Mouse (Mus musculus) embryonic stem cell, embryonic (primary cell): Measurements from ENCODE around the gene Nt5c1a.

Source experiments
- CTCF ChIA-PET, 4 experiments: fragments of 300-600 bp in 2 of 4; fragments of 350-600 bp in 2 of 4; sonication (Branson Sonifier 250); formaldehyde crosslinking; loops; one replicate each; lab custom pipeline; 2022; ENCODE audit warnings: inconsistent platforms in 2 of 4; lab: Charles Lee
- POLR2A ChIA-PET, 4 experiments: fragments of 300-600 bp in 2 of 4; fragments of 350-600 bp in 2 of 4; sonication (Branson Sonifier 250); formaldehyde crosslinking; loops; one replicate each; lab custom pipeline; 2022; ENCODE audit warnings: antibody characterized with exemption in 4 of 4, inconsistent platforms in 1 of 4; lab: Charles Lee

The Nt5c1a gene

DNA sequence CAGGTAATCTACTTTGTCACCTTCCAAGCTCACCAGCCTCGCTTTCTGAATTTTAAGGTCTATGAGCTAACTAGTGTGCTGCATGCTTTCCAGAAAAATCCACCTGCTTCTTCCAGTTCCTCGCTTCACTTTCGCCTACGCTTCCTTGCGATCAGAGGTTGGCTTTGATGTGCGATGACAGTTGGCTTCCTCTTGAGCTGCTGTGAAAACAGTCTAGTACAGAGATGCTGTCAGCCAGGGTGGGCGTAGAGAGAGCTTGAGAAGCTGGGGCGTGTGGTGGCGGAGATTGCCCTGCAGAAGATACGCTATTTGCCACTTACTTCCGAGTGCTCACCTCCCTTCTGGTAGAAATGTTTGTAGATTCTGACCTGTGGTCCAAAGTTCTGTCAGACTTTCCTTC lies 9.0 kb upstream of the Nt5c1a start:
- POLR2A ChIA-PET, result interaction anchor here in 2 of 4 experiments (0.6 to 1.8 kb wide), 5 partner anchors 7 to 95 kb away, joined by 3 to 5 read pairs (median 3); no protein-coding TSS in a partner anchor
- CTCF ChIA-PET, result interaction anchor here in 1 of 4 experiments (0.7 kb wide), 1 partner anchor 20 kb away, joined by 3 read pairs; no protein-coding TSS in a partner anchor

DNA sequence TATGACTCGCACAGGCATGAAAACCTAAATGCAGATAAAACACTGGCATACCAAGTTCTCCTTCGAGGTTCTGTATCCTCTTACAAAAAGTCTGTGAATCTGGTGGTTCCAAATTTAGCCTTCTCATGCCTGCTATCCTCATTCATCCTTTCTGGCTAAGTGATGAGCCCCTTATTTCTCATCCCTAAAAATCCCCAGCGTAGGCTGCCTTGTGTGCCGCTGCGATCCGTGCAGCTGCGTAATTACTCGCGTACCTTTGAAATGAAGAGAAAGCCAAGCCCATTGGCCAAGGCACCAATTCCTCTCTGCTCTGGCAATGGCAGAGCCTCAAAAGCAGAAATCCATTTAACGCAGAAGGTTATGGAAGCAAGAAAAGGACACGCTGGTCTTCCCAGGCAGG lies 7.5 kb upstream of the Nt5c1a start:
- POLR2A ChIA-PET, result interaction anchor here in 2 of 4 experiments (0.5 to 1.0 kb wide), 2 partner anchors 54 to 84 kb away, joined by 3 to 5 read pairs; partner anchors contain the start of gene Ppie (in 1 of the 2)

DNA sequence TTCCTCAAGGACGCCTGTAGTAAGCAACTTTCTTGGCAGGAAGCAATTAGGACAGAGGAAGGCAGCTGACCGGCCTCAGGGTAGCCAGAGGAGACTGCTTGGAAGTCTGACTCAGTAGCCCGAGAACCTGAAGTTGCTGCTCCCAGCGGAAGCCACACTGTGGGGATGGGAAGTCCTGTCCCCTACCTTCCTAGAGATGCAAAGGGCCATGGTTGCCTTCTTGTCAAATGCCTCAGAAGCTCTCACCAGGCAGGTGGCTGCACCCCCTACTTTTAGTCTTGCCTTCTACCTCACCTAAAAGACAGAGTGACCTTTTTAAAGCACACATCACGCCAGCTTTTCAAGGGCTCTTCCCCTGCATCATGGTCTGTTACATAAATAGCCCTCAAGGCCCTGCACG lies 4.6 kb upstream of the Nt5c1a start:
- ChIA-PET POLR2A (interaction anchor here in 2 of 4 experiments (0.6 to 1.0 kb wide), 3 partner anchors 14 to 57 kb away, joined by 3 read pairs; partner anchors contain the start of genes Heyl (in 1 of the 2), Hpcal4 (in 1 of the 2) and Ppie (in 1 of the 2)), CTCF (interaction anchor here in 1 of 4 experiments (1.0 kb wide), 1 partner anchor 23 kb away, joined by 12 read pairs; no protein-coding TSS in a partner anchor)

More for the DNA sequence above, 7.5 kb upstream of the Nt5c1a start:
- CTCF ChIA-PET, result interaction anchor here in 1 of 4 experiments (1.2 kb wide), 1 partner anchor 23 kb away, joined by 3 read pairs; no protein-coding TSS in a partner anchor

DNA sequence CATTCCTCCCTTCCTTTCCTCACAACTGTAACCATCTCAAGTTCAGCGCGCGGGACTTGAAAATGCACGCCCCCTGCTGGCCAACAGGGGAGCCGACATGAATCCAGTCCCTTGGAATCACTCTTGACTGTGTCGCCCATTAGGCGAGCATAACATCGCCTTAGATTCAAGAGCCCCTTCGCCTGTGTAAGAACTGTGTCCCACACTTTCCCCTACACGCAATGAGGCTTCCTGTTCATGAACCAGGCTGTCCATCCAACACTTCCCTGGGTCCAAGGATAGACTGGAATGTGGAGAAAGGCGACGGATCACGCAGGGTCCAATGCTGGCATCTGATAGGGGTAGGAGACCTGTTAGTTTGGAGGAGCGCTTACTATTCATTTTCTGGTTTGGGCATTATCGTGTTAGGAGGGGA lies 526 bp upstream of the Nt5c1a start:
- POLR2A ChIA-PET, result interaction anchor here in 1 of 4 experiments (1.0 kb wide), 1 partner anchor 19 kb away, joined by 3 read pairs; no protein-coding TSS in a partner anchor
- CTCF ChIA-PET, result interaction anchor here in 3 of 4 experiments (0.6 to 3.8 kb wide), 11 partner anchors 11 to 689 kb away, joined by 3 to 21 read pairs (median 4); no protein-coding TSS in a partner anchor

DNA sequence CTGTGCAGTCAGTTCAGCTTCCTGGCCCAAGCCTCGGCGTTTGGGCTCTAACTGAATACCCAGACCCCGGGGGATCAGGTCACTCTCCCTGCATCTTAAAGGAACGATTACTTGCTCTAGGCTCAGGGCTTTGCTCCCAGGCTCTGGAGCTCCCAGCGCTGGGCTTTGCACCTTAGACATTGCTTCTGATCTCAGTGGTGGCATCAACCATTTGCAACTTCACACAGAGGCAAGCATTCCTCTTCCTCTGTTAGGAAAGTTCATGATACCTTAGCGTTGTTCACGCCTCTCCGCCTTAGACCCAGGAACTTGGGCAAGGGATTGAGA lies 753 bp downstream of the Nt5c1a start:
- POLR2A ChIA-PET, result interaction anchor here in 3 of 4 experiments (0.6 to 1.5 kb wide), 6 partner anchors 9 to 591 kb away, joined by 3 to 6 read pairs (median 5); partner anchors contain the start of gene Ppie (in 2 of the 3)
- CTCF ChIA-PET, result interaction anchor here in 3 of 4 experiments (0.6 to 3.8 kb wide), 14 partner anchors 9 to 875 kb away, joined by 3 to 21 read pairs (median 5); no protein-coding TSS in a partner anchor

DNA sequence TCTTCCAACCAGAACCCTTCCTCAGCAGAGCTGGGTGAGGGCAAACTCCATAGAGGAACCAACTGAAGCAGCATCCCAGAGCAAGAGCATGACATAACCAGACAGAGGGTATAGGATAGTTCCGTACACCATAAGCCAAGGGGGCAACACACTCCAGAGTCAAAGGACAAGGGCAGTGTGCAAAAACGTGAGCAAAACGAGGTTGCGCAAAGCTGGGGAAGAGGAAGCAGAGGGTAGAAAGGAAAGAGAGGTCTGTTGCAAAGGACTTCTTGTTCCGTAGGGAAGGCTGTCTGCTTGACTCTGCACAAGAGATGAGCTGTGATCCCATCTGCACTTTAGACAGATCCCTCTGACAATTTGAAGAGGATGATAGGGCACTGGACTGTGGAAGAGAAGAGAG lies 6.0 kb downstream of the Nt5c1a start:
- POLR2A ChIA-PET, result interaction anchor here in 1 of 4 experiments (0.8 to 1.4 kb wide), 4 partner anchors 12 to 45 kb away, joined by 3 to 5 read pairs (median 3); no protein-coding TSS in a partner anchor
- CTCF ChIA-PET, result interaction anchor here in 1 of 4 experiments (0.7 to 1.1 kb wide), 2 partner anchors 10 to 48 kb away, joined by 3 to 4 read pairs; no protein-coding TSS in a partner anchor

DNA sequence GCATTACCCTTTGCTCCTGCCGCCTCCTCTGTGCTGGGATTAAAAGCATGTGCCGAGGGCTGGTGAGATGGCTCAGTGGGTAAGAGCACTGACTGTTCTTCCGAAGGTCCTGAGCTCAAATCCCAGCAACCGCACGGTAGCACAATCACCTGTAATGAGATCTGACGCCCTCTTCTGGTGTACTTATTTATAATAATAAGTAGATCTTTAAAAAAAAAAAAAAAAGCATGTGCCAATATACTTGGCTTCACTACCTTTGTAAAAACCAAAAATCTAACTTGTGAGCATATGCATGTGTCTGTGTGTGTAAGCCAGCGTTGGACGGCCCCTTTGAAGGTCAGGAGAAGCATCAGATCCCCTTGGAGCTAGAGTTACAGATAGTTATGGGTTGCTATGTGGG lies 9.7 kb downstream of the Nt5c1a start:
- ChIA-PET POLR2A (interaction anchor here in 2 of 4 experiments (0.6 to 2.1 kb wide), 2 partner anchors 9 to 41 kb away, joined by 3 to 8 read pairs; no protein-coding TSS in a partner anchor), CTCF (interaction anchor here (0.5 to 2.5 kb wide), 22 partner anchors 8 to 202 kb away, joined by 3 to 22 read pairs (median 4); partner anchors contain the start of genes Nt5c1a (in 2 of the 4), Bmp8b (in 1 of the 4) and Heyl (in 1 of the 4))

DNA sequence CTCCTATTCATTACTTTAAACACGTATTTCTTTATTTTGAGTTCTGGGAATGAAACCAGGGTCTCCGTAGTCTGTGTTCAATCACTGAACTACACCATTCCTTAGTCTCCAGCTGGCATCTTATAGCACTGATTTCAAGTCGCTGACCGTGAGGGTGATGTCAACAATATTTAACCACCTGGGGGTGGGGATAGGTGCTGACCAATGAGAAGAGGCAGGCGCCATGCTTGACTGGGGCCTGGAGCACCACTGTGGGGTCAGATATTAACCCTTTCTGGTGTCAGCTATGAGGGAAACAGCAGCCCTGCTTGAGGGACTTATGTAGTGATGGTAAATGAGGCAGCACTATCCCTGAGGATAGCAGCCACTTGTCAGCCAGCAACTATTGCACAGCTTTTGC lies 10.1 kb downstream of the Nt5c1a start:
- CTCF ChIA-PET, result interaction anchor here (0.7 to 2.5 kb wide), 14 partner anchors 9 to 107 kb away, joined by 3 to 22 read pairs (median 4); partner anchors contain the start of genes Nt5c1a (in 2 of the 4), Bmp8b (in 1 of the 4) and Heyl (in 1 of the 4)
- POLR2A ChIA-PET, result interaction anchor here in 1 of 4 experiments (1.1 to 2.1 kb wide), 2 partner anchors 9 to 12 kb away, joined by 3 to 8 read pairs; no protein-coding TSS in a partner anchor

DNA sequence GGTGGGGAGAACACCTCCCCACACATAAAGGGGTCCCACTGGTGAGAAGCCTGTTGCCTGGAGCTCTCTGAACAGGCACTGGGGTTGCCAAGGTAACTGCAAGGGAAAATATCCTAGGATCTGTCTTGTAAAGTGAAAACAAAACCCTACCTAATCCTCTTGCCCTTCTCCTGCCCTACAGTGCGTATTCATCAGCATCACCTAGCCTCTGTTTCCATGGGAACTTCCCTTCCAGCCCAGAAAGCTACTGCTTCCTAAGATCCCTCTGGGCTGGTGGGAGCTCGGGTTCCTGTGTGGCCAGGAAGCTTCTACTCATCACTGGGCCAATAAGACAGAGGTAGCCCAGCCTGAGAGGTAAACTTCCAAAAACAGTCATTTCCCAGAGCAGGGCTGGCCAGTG lies 11.0 kb downstream of the Nt5c1a start:
- ChIA-PET POLR2A (interaction anchor here in 2 of 4 experiments (0.5 to 2.1 kb wide), 4 partner anchors 8 to 13 kb away, joined by 3 to 8 read pairs (median 4); no protein-coding TSS in a partner anchor), CTCF (interaction anchor here in 2 of 4 experiments (1.0 to 2.5 kb wide), 4 partner anchors 8 to 57 kb away, joined by 3 to 9 read pairs (median 6); no protein-coding TSS in a partner anchor)

DNA sequence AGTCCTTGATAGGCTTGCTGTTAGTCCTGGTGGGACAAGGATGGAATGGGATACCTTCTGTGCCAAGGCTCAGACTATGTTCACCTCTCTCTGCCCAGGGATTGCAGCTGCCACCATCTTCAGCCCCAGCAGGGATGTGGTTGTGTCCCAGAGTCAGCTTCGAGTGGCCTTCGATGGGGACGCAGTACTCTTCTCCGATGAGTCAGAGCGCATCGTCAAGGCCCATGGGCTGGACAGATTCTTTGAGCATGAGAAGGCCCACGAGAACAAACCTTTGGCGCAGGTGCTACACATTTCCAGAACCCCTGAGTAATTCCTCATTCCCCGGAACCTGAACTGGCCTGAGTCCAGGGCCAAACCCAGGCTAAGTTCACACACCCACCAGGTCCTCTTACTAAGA lies 12.7 kb downstream of the Nt5c1a start:
- ChIA-PET POLR2A (no interaction called here), CTCF (interaction anchor here in 2 of 4 experiments (1.0 to 1.4 kb wide), 2 partner anchors 9 to 178 kb away, joined by 3 to 6 read pairs; no protein-coding TSS in a partner anchor)

DNA sequence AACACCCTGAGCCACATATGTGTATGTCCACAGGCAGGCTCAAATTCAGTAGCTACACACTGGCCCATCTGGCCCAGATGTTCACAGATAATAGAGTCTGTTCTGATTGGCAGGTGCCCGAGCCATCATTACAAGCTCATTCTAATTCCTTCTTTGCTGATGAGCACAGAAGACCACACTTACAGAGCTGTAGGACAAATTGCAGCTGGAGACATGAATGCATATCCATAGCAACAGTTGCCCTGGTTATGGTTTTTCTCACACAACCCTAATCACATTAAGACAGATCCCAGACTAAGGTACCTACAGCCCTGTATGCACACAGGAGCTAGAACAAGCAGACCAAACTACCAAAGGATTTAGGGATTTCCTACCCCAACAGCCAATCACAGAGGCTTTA lies 14.1 kb downstream of the Nt5c1a start:
- ChIA-PET CTCF (interaction anchor here (0.5 to 6.5 kb wide), 20 partner anchors 8 to 1703 kb away, joined by 3 to 57 read pairs (median 4); partner anchors contain the start of genes Heyl (in 1 of the 4) and Nt5c1a (in 1 of the 4)), POLR2A (interaction anchor here in 3 of 4 experiments (0.6 to 1.6 kb wide), 6 partner anchors 12 to 69 kb away, joined by 3 to 4 read pairs (median 3); partner anchors contain the start of gene Pabpc4 (in 1 of the 3))

DNA sequence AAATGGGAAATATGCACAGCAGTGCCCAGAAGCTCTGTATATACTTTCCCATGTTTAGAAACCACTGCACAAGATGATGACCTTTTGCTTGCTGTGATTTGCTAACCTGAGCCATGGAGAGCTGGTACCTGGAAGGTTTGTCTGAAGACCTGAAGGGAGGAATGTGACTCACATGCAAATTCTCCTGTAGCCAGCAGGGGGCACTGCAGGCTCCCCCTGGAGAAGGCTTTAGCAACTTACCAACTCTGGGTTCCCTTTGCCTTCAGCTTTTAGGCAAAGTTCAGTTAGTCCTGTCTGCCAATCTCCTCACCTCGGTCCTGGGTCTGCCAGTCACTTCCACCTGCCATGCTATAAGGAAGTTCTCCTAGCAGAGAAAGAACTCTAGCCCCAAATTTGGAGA lies 15.5 kb downstream of the Nt5c1a start:
- ChIA-PET POLR2A (interaction anchor here in 3 of 4 experiments (0.6 to 1.7 kb wide), 9 partner anchors 9 to 90 kb away, joined by 3 to 6 read pairs (median 4); partner anchors contain the start of gene Ppie (in 1 of the 3)), CTCF (interaction anchor here (0.6 to 6.5 kb wide), 47 partner anchors 9 to 903 kb away, joined by 3 to 57 read pairs (median 4); partner anchors contain the start of genes Heyl (in 2 of the 4) and Nt5c1a (in 2 of the 4))

DNA sequence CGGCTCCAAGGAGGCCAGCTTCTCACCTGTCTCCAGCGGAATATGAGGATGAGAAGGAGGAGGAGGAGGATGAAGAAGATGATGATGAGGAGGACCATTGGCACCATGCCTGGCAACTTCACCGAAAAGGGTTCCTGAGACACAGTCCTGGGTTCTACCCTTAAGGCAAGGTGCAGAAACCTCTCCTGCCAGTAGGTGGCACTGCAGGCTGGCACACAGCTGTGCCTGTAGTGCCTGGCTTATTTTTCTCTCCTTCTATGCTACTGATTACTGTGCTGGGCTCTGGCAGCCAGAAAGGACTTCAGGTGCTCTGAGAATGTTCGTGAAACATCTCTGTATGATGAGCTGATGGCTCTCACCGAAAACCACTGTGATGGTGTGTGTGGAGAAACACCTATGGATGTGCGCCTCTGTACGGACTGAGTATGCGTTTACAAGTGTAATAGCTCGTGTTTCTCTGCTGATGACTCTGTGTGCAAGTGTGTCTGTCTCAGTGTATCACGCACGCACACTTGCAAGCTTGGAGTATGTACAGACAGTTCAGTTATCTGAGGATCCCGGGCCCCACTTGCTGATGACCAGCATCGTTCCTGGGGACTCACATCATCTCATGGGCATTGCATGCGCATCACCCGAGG lies 18.5 kb downstream of the Nt5c1a start:
- CTCF ChIA-PET, result interaction anchor here (0.5 to 6.5 kb wide), 63 partner anchors 8 to 560 kb away, joined by 3 to 57 read pairs (median 4); partner anchors contain the start of genes Heyl (in 2 of the 4), Nt5c1a (in 2 of the 4) and Mycl (in 1 of the 4)
- POLR2A ChIA-PET, result interaction anchor here in 3 of 4 experiments (0.5 to 2.8 kb wide), 14 partner anchors 9 to 353 kb away, joined by 3 to 12 read pairs (median 5); partner anchors contain the start of gene Heyl (in 1 of the 3)

DNA sequence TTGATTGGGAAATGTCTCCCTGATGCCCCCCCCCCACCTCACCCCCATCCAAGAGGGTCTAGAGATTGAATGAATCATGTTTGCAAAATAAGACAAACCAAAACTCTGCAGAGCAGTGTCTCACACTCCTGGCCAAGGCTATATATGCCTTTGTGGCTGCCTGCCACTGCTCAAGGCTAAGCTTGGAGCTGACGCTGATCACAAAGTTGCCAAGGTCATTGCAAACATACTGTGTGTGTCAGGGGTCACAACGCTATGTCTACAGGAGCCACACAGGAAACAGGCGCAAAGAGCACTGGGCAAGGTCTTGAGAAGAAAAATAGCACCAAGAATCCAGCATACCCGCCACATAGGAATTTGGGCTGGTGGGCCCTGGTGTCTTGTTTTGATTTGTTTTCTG lies 19.3 kb downstream of the Nt5c1a start:
- POLR2A ChIA-PET, result interaction anchor here in 3 of 4 experiments (0.6 to 2.8 kb wide), 12 partner anchors 9 to 252 kb away, joined by 3 to 12 read pairs (median 6); partner anchors contain the start of gene Heyl (in 1 of the 3)
- CTCF ChIA-PET, result interaction anchor here (0.5 to 6.5 kb wide), 44 partner anchors 8 to 872 kb away, joined by 3 to 57 read pairs (median 4); partner anchors contain the start of genes Heyl (in 1 of the 4), Mycl (in 1 of the 4) and Nt5c1a (in 1 of the 4)

DNA sequence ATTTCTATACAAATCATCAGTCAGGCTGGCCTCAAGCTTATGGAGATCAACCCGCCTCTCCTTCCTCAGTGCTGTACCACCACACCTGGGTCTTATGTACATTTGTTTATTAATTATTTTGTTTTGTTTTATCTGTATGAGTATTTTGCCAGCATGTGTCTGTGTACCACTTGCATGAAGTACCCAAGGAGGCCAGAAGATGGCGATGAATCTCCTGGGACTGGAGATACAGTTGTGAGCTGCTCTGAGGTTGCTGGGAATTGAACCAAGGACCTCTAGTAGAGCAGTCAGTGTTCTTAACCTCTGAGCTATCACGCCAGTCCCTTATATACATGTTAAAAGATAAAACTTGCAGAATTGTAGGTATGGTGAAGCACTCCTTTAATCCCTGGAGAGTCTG lies 22.0 kb downstream of the Nt5c1a start:
- POLR2A ChIA-PET, result interaction anchor here in 2 of 4 experiments (0.6 to 0.9 kb wide), 2 partner anchors 31 to 72 kb away, joined by 3 to 4 read pairs; no protein-coding TSS in a partner anchor
- CTCF ChIA-PET, result interaction anchor here (0.6 to 2.2 kb wide), 31 partner anchors 8 to 1487 kb away, joined by 3 to 10 read pairs (median 4); partner anchors contain the start of genes Heyl (in 2 of the 4) and Mycl (in 1 of the 4)

DNA sequence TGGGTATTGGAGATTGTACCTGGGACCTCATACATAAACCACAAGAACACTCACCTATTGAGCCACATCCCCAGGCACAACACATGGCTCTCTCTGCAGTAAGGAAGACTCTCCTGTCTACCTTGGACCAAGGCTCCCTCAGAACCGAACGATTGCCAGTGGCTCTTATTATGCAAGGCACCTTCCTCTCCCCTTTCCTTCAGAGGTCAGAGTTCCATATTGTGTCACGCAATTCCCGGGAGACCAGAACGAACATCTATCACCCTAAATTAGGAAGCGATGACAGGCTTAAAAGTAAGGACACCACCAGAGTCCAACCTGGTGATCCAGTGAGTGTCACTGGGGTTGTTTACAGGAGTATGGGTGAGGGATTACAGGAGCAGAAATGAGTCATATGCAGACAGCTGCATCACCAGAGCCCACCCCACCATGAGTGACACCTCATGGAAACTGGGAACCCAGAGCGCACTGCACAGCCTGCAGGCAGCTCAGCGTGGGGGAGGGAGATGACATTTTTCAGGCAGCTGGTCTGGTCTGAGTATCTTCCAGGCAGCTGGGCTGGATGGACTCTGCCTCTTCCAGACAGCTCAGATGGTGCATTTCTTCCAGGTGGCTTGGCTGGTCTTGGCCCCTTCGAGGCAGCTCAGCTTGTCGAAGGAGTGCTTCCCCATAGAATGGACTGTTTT lies 24.6 kb downstream of the Nt5c1a start:
- ChIA-PET POLR2A (interaction anchor here in 1 of 4 experiments (1.7 kb wide), 1 partner anchor 9 kb away, joined by 6 read pairs; no protein-coding TSS in a partner anchor), CTCF (interaction anchor here (0.5 to 2.0 kb wide), 8 partner anchors 9 to 151 kb away, joined by 3 to 7 read pairs (median 5); no protein-coding TSS in a partner anchor)
